Mouse (Mus musculus): ENCODE measurements around the gene Syt13.

DNA sequence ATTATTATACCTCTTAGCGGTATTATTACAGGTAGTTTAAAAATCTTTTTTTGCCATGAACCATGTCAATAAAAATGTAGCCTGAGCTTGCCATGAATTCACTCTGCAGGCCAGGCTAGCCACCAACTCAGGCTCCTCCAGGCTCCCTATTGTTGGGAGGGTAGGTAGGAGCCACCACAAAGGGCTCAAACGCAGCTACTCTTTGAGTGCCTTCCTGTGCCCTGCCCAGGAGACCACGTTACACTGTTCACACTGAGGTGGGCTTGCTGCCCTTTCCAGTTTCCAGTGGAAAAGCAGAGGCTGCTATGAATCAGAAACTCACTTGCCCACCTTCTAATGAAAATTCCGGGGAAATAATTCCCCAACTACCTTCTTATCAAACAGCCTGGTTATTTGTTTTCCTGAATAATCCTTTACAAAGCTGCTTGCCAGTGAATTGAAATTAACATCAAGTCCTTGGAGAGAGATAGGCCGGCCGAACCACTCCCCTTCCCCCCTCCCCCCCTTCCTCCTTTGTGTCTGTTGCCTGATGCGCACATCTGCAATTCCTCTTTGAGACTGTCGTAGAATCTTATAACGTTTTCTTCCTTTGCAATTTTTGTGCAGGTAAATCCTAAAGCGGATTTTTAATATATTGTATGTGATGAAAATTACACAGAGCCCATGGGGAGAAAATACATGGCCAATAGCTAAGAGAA is 44.6 kb upstream of the Syt13 start:
- TF ChIP-seq CTCF (IDR thresholded peaks at IDR 0.05; ENCODE audit: control insufficient read depth, insufficient read depth, insufficient replicate concordance, low read depth, low read length): no peak
- no peak for TF ChIP-seq POLR2A (IDR thresholded peaks at IDR 0.05; ENCODE audit: control insufficient read depth, low read depth, low read length)

All from testis, adult 2 months (tissue).